Comparison of ENCODE assay signal across 26 mouse cellular contexts in the genomic region with DNA sequence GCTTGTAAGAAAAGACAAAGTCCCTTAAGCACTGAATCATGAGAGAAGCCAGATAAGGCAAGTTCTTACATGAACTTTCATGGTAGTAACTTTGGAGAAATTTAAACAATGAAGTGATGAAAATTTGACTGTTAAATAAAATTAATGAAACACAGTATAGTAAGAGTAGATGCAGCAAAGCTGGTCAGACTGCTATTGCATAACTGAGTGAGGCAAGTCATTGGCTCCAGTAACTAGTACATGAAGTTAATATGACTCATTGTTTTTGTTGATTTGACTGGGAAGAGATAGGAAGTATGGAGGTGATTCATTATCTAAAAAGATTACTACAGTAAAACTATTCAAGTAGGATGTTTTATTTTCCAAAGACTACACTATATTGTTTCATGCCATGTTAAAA. TPM values are rescaled to one million over a fixed set of nuclear protein-coding genes. Genes with fewer than 3 reads are reported as not detected.
A peak's percentile ranks its signal among the peaks of the same experiment; 100 is the strongest.
DNase-seq lines count a peak whose midpoint lies in the region; ATAC-seq and TF ChIP-seq lines count a peak whose summit lies in the region.
"Had no signal": no experiment of that assay in that cellular context is flagged by ENCODE, and none has a peak within 500 bp of the region (broad histone marks: within the 10 kb centered on the region; RNA-seq: fewer than 3 reads in every experiment).

No protein-coding gene starts in this region.

- H3K27ac ChIP-seq in lung, postnatal 0 days (ENCODE audit: low read length), result no peak overlapping the region
- H3K27ac ChIP-seq: embryonic facial prominence, embryonic 10.5 days; forebrain, embryonic 13.5 days; heart, embryonic 15.5 days; hindbrain, embryonic 10.5 days; hindbrain, postnatal 0 days; kidney, postnatal 0 days; liver, embryonic 14.5 days; lung, embryonic 15.5 days; neural tube, embryonic 15.5 days; stomach, embryonic 15.5 days had no signal

- H3K79me3 ChIP-seq in C2C12 (ENCODE audit: low read depth), result no peaks in the 10 kb centered on the region

- no peak overlapping the region for H3ac ChIP-seq in C2C12 (ENCODE audit: control insufficient read depth, insufficient read length, low read depth)
- no peak overlapping the region for H3ac ChIP-seq in myocyte (ENCODE audit: control insufficient read depth, insufficient read length)

- H3K4me3 ChIP-seq in lung, postnatal 0 days (ENCODE audit: low read depth, low read length), result no peak overlapping the region
- H3K4me3 ChIP-seq in C2C12 (ENCODE audit: insufficient read depth, poor library complexity, severe bottlenecking) (no peak overlapping the region), myocyte (no peak overlapping the region)
- H3K4me3 ChIP-seq: embryonic facial prominence, embryonic 10.5 days; forebrain, embryonic 13.5 days; heart, embryonic 15.5 days; hindbrain, embryonic 10.5 days; lung, embryonic 15.5 days; neural tube, embryonic 15.5 days; stomach, embryonic 15.5 days had no signal

- peak; percentile 13 for DNase-seq in adrenal gland, postnatal 14 days
- DNase-seq in adrenal gland, postnatal 4 days (ENCODE audit: low spot score in 2 of 2), result no peak
- peak; percentile 10 for DNase-seq in lung, postnatal 0 days (ENCODE audit: low spot score)
- no peak for DNase-seq in lung, postnatal 10 days
- DNase-seq in spleen, postnatal 10 days (ENCODE audit: low spot score in 2 of 2), result no peak
- DNase-seq: B cell, adult 2 months; cerebellum, adult 8-10 months; gastrocnemius, postnatal 14 days; layer of hippocampus, postnatal 36 days; midbrain, embryonic 14.5 days; right cerebral cortex, postnatal 14 days; thymus, adult 18-20 months; thymus, postnatal 4 days had no signal

- ATAC-seq in lung, postnatal 0 days, result no peak
- ATAC-seq: forebrain, embryonic 13.5 days; hindbrain, postnatal 0 days; intestine, postnatal 0 days had no signal

- H3K9ac ChIP-seq in lung, postnatal 0 days (replicated peaks; ENCODE audit: low read depth), result no peak overlapping the region
- H3K9ac ChIP-seq: forebrain, embryonic 13.5 days; heart, embryonic 15.5 days; liver, embryonic 14.5 days; lung, embryonic 15.5 days; neural tube, embryonic 15.5 days; stomach, embryonic 15.5 days had no signal

- no peak for TF ChIP-seq CTCF in lung, postnatal 0 days (IDR thresholded peaks at IDR 0.05)
- TF ChIP-seq CTCF in C2C12 (IDR thresholded peaks at IDR 0.05; ENCODE audit: control insufficient read depth, insufficient read depth, insufficient read length), result no peak

- H3K4me2 ChIP-seq in lung, postnatal 0 days (replicated peaks; ENCODE audit: low read depth, low read length), result no peak overlapping the region
- H3K4me2 ChIP-seq in myocyte (ENCODE audit: low read depth), result no peak overlapping the region
- H3K4me2 ChIP-seq: forebrain, embryonic 13.5 days; heart, embryonic 15.5 days; lung, embryonic 15.5 days; neural tube, embryonic 15.5 days; stomach, embryonic 15.5 days had no signal

- H3K79me2 ChIP-seq in C2C12 (ENCODE audit: control insufficient read depth, insufficient read depth) (no peaks in the 10 kb centered on the region), myocyte (ENCODE audit: control insufficient read depth, insufficient read depth) (no peaks in the 10 kb centered on the region)

- H3K4me1 ChIP-seq in lung, postnatal 0 days (ENCODE audit: insufficient read depth, low read depth, low read length), result no peaks in the 10 kb centered on the region
- H3K4me1 ChIP-seq: embryonic facial prominence, embryonic 10.5 days; forebrain, embryonic 13.5 days; heart, embryonic 15.5 days; hindbrain, embryonic 10.5 days; lung, embryonic 15.5 days; neural tube, embryonic 15.5 days; stomach, embryonic 15.5 days had no signal

- no peaks in the 10 kb centered on the region for H3K27me3 ChIP-seq in lung, postnatal 0 days (replicated peaks; ENCODE audit: insufficient read depth, low read length)
- no peaks in the 10 kb centered on the region for H3K27me3 ChIP-seq in C2C12 (ENCODE audit: control insufficient read depth, insufficient read depth, insufficient read length)
- no peaks in the 10 kb centered on the region for H3K27me3 ChIP-seq in myocyte (ENCODE audit: control insufficient read depth, insufficient read depth, insufficient read length)
- H3K27me3 ChIP-seq: forebrain, embryonic 13.5 days; heart, embryonic 15.5 days; lung, embryonic 15.5 days; neural tube, embryonic 15.5 days; stomach, embryonic 15.5 days had no signal

- no peaks in the 10 kb centered on the region for H3K9me3 ChIP-seq in lung, postnatal 0 days (ENCODE audit: low read length)
- H3K9me3 ChIP-seq: embryonic facial prominence, embryonic 10.5 days; forebrain, embryonic 13.5 days; heart, embryonic 15.5 days; hindbrain, embryonic 10.5 days; lung, embryonic 15.5 days; neural tube, embryonic 15.5 days; stomach, embryonic 15.5 days had no signal

- TF ChIP-seq POLR2A in myocyte (IDR thresholded peaks at IDR 0.05; ENCODE audit: insufficient read length, low read depth), result no peak

- TF ChIP-seq EP300 in lung, postnatal 0 days (IDR thresholded peaks at IDR 0.05), result no peak

- no peaks in the 10 kb centered on the region for H3K36me3 ChIP-seq in lung, postnatal 0 days (ENCODE audit: insufficient read depth, low read length)
- no peaks in the 10 kb centered on the region for H3K36me3 ChIP-seq in C2C12 (ENCODE audit: control insufficient read depth, insufficient read depth)
- H3K36me3 ChIP-seq in myocyte (ENCODE audit: control insufficient read depth, insufficient read depth), result no peaks in the 10 kb centered on the region
- H3K36me3 ChIP-seq: embryonic facial prominence, embryonic 10.5 days; heart, embryonic 15.5 days; hindbrain, embryonic 10.5 days; lung, embryonic 15.5 days; neural tube, embryonic 15.5 days; stomach, embryonic 15.5 days had no signal

TF ChIP-seq in C2C12, 6 proteins besides CTCF, POLR2A, EP300 and RAD21:
- TF ChIP-seq MYOD1 (IDR thresholded peaks at IDR 0.05; ENCODE audit: control insufficient read depth, insufficient read length, low read depth), result no peak
- peak; percentile 71 for TF ChIP-seq CEBPB (IDR thresholded peaks at IDR 0.05; ENCODE audit: low read depth)

TF ChIP-seq in myocyte, 11 proteins besides CTCF, POLR2A, EP300 and RAD21:
- TF ChIP-seq SRF (IDR thresholded peaks at IDR 0.05; ENCODE audit: control insufficient read depth, insufficient read length, low read depth) (no peak), CEBPB (IDR thresholded peaks at IDR 0.05; ENCODE audit: insufficient read depth, poor library complexity, severe bottlenecking) (peak; percentile 80)

RNA-seq across cellular contexts. Expression of a gene that starts 11.6 kb away (rescaled TPM):
- total RNA-seq in adrenal gland, postnatal 14 days (2021), result 13.9 and 15.3 TPM in 2 replicates
- total RNA-seq in adrenal gland, postnatal 4 days (2021), result 10 to 100 TPM; 21.9 to 23.3 TPM
- polyA plus RNA-seq in lung, postnatal 0 days (2015; fragmentation: Nextera tagmentation; extraction: Ambion mirVana), result 2.9 and 3.6 TPM in 2 replicates
- polyA plus RNA-seq in C2C12 (2012; fragmentation: generic; extraction: Trizol) (3.0 TPM), myocyte (2012; fragmentation: generic; extraction: Trizol) (7.5 TPM)
- polyA plus RNA-seq: embryonic facial prominence, embryonic 10.5 days; forebrain, embryonic 13.5 days; hindbrain, embryonic 10.5 days had no signal

RNA-seq across cellular contexts. Expression of a gene that starts 48.2 kb away (rescaled TPM):
- total RNA-seq in adrenal gland, postnatal 14 days (2021), result 3.6 and 5.2 TPM in 2 replicates
- 1 to 10 TPM; 4.7 to 6.4 TPM for total RNA-seq in adrenal gland, postnatal 4 days (2021)
- polyA plus RNA-seq in lung, postnatal 0 days (2015; fragmentation: Nextera tagmentation; extraction: Ambion mirVana), result 4.7 TPM in 2 replicates
- 0.50 TPM for polyA plus RNA-seq in C2C12 (2012; fragmentation: generic; extraction: Trizol)
- polyA plus RNA-seq in myocyte (2012; fragmentation: generic; extraction: Trizol), result 5.1 TPM
- polyA plus RNA-seq: embryonic facial prominence, embryonic 10.5 days; forebrain, embryonic 13.5 days; hindbrain, embryonic 10.5 days had no signal

RNA-seq across cellular contexts. Expression of a gene that starts 58.5 kb away (rescaled TPM):
- 3.3 and 3.9 TPM in 2 replicates for total RNA-seq in adrenal gland, postnatal 14 days (2021)
- 1 to 10 TPM in 1 of 2 experiments, under 1 TPM in 1; 0.98 to 1.7 TPM for total RNA-seq in adrenal gland, postnatal 4 days (2021)
- polyA plus RNA-seq in lung, postnatal 0 days (2015; fragmentation: Nextera tagmentation; extraction: Ambion mirVana), result 2.8 and 2.9 TPM in 2 replicates
- polyA plus RNA-seq in C2C12 (2012; fragmentation: generic; extraction: Trizol) (0.23 TPM), myocyte (2012; fragmentation: generic; extraction: Trizol) (0.37 TPM)
- total RNA-seq: hindbrain, postnatal 0 days had no signal

Comparison
In these comparisons a context has a peak if more than half of its experiments do, and no peak if none do; other contexts are left out.
1. DNase-seq: peak in adrenal gland, postnatal 14 days (single experiment) and lung, postnatal 0 days (single experiment); none in adrenal gland, postnatal 4 days (0 of 2), lung, postnatal 10 days (single experiment) and spleen, postnatal 10 days (0 of 2).